Mouse (Mus musculus) limb, embryonic 14.5 days (tissue): ENCODE measurements around the gene Myo3b. TPM values are rescaled to one million over a fixed set of nuclear protein-coding genes. Genes with fewer than 3 reads are reported as not detected.

ENCODE experiments used
- ATAC-seq: fragments of 200-750 bp; cut with Nextera tagmentation; 2 replicates; pipeline ENCODE4 v1.8.0; 2017; ENCODE audit warnings: low read depth, moderate number of reproducible peaks, moderate TSS enrichment; ENCODE audit not compliant: low FRiP score
- DNase-seq: peaks from one replicate; pipeline ENCODE4 v3.0.0-alpha.2; 2015; ENCODE audit warnings: low spot score
- H3K27ac ChIP-seq: fragments of 300-500 bp; sonication (generic); replicated peaks from 2 replicates; pipeline ENCODE4 v1.5.1; 2014; ENCODE audit warnings: low read depth, mild to moderate bottlenecking, low read length, moderate library complexity, mixed read lengths
- H3K27me3 ChIP-seq: fragments of 300-500 bp; sonication (generic); 2 replicates; pipeline ENCODE4 v1.6.1; 2014; ENCODE audit warnings: low read length, mixed read lengths; ENCODE audit not compliant: control insufficient read depth, insufficient read depth
- H3K36me3 ChIP-seq: fragments of 300-500 bp; sonication (generic); 2 replicates; pipeline ENCODE4 v1.6.1; 2014; ENCODE audit warnings: mild to moderate bottlenecking, low read length, moderate library complexity, mixed read lengths; ENCODE audit not compliant: control insufficient read depth, insufficient read depth
- H3K4me1 ChIP-seq: fragments of 300-500 bp; sonication (generic); 2 replicates; pipeline ENCODE4 v1.6.1; 2014; ENCODE audit warnings: antibody characterized with exemption, low read length, mixed read lengths; ENCODE audit not compliant: control insufficient read depth, insufficient read depth
- H3K4me2 ChIP-seq: fragments of 300-500 bp; sonication (generic); replicated peaks from 2 replicates; pipeline ENCODE4 v1.6.1; 2014; ENCODE audit warnings: low read depth, mild to moderate bottlenecking, low read length, moderate library complexity; ENCODE audit not compliant: severe bottlenecking
- H3K4me3 ChIP-seq: fragments of 300-500 bp; sonication (generic); replicated peaks from 2 replicates; pipeline ENCODE4 v1.5.1; 2014; ENCODE audit warnings: low read length
- H3K9ac ChIP-seq: fragments of 300-500 bp; sonication (generic); 2 replicates; pipeline ENCODE4 v1.6.1; 2014; ENCODE audit warnings: mild to moderate bottlenecking, low read depth, low read length, moderate library complexity; ENCODE audit not compliant: severe bottlenecking
- H3K9me3 ChIP-seq: fragments of 300-500 bp; sonication (generic); 2 replicates; pipeline ENCODE4 v1.6.1; 2016; ENCODE audit warnings: low read length; ENCODE audit not compliant: control insufficient read depth
- POLR2A ChIP-seq: fragments of 200-500 bp; IDR thresholded peaks from 2 replicates; pipeline ENCODE4 v1.8.0; 2012; ENCODE audit warnings: inconsistent platforms, mild to moderate bottlenecking, moderate library complexity, borderline replicate concordance; ENCODE audit not compliant: insufficient read depth, insufficient read length; ENCODE audit errors: extremely low read depth
- WGBS: fragments of 180-500 bp; shearing (Covaris S2); extraction: QIAGEN DNeasy Blood & Tissue Kit; methylation state at CpG from one replicate; pipeline ENCODE4 v1.1.7; 2014; 5-methylcytosine and 5-hydroxymethylcytosine counted together
- polyA plus RNA-seq, 2 experiments: library from polyadenylated mRNA; depleted of rRNA in 1 of 2; stranded (reverse) in 1 of 2; unstranded in 1 of 2; fragments of >200 nt; fragmentation: Nextera tagmentation in 1 of 2; extraction: Ambion mirVana in 1 of 2; gene quantifications; 2 replicates each; pipeline versions ENCODE4 v1.2.1 to v1.2.3; 2012 to 2014

Myo3b gene
- polyA plus RNA-seq, 2 experiments, result 0.04 TPM; not detected in 1

DNA sequence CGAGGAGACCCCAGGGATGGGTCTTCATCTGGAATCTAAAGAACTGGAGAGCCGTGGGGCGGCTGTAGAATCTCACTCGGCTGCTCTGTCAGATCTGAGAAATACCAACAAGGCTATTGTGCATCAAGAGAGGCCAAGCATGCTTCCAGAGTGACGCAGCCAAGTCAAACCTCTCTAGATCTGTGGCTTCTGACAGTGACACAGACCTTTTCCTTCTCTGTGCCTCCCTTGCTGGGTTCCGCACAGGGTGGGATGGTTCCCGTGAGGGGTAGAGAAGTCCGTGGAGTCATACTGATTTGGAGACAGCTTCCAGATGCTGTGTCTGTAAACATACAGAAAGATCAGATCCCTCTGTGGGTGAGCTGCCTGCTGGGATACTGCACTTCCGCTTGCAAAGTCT, 298.9 kb downstream of the Myo3b start:
- no peak overlapping the region for H3K27ac ChIP-seq
- no peak overlapping the region for H3K4me3 ChIP-seq
- H3K9me3 ChIP-seq, result no peaks in the 10 kb centered on the region
- H3K4me2 ChIP-seq, result 0 out of 2 replicates have a peak overlapping the region, but pooled peaks have one; percentile 16
- H3K9ac ChIP-seq, result no peak overlapping the region
- H3K27me3 ChIP-seq, result no peaks in the 10 kb centered on the region; the same call in 1 of the 2 replicates
- WGBS, result 52% methylated on average over 9 of the region's 9 CpGs
- peaks cover 12% of the 10 kb centered on the region for H3K4me1 ChIP-seq
- DNase-seq, result no peak
- no peak for TF ChIP-seq POLR2A
- ATAC-seq, result no peak
- H3K36me3 ChIP-seq, result no peaks in the 10 kb centered on the region

DNA sequence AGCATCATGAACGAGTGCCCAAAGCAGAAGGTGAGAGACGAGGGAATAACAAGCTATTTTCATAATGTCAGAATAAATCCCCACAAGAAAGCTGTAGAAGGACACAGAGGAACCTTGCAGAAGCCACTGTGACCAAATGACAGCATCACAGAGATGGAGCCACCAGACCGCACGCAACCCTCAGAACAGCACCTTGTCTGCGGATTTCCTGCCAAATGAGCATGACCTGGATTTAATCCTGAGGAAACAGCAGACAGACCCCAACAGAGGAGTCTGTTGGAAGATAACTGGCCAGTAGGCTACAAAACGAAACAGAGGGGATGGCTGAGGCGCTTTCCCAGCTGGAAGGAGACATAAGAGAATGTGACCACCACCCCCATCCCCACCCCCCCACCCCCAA, 300.1 kb downstream of the Myo3b start:
- Histone ChIP-seq H3K4me1 (peaks cover 12% of the 10 kb centered on the region), H3K36me3 (no peaks in the 10 kb centered on the region), H3K4me2 (no peak overlapping the region), H3K4me3 (no peak overlapping the region), H3K9me3 (no peaks in the 10 kb centered on the region), H3K27ac (no peak overlapping the region), H3K9ac (no peak overlapping the region), H3K27me3 (no peaks in the 10 kb centered on the region; the same call in 1 of the 2 replicates)
- WGBS, result 77% methylated on average over 7 of the region's 7 CpGs
- no peak for ATAC-seq
- no peak for DNase-seq
- TF ChIP-seq POLR2A, result no peak

DNA sequence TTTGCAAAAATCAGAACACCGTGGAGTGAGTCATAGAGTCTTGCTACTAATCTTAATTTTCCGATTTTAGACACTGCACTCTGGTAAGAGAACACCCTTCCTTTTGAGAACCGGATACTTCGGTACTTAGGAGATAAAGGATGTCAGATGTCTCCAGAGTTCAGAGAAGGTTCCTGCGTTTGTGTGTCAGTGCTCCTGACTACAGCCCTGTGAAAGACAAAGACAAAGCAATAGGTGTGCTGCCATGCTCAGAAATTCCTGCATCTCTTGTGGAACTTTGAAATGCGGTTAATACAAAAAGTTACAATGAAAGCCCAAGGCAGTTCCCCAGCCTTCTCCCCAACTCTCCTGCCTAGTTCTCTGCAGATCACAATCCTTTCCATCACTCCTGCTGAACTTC, 300.6 kb downstream of the Myo3b start:
- no peak for DNase-seq
- TF ChIP-seq POLR2A, result no peak
- Histone ChIP-seq H3K4me3 (no peak overlapping the region), H3K4me1 (peaks cover 12% of the 10 kb centered on the region), H3K36me3 (no peaks in the 10 kb centered on the region), H3K9ac (no peak overlapping the region), H3K4me2 (no peak overlapping the region), H3K27me3 (no peaks in the 10 kb centered on the region; the same call in 1 of the 2 replicates), H3K27ac (no peak overlapping the region), H3K9me3 (no peaks in the 10 kb centered on the region)
- WGBS, result 75% methylated on average over 6 of the region's 6 CpGs
- no peak for ATAC-seq

DNA sequence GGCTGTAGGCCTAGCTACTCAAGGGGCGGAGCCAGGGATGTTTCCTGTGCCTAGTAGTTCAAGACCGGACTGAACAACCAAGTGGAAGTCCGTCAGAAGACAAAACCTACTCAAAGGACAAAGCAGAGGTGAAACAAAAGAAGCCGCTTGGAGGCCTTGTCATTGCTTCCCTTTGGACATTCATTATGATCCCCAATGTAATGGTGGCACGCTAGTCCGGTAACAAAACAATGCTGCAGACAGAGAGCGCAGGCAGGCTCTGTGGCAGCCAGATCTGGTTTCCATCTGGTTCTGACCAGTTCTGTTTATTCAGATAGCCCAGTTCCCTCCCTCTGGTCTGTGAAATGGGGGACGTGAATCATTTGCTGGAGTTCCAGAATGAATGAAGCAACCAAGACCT, 301.3 kb downstream of the Myo3b start:
- no peak for TF ChIP-seq POLR2A
- WGBS, result 87% methylated on average over 8 of the region's 8 CpGs
- Histone ChIP-seq H3K4me3 (no peak overlapping the region), H3K27me3 (no peaks in the 10 kb centered on the region; the same call in 1 of the 2 replicates), H3K4me2 (no peak overlapping the region), H3K27ac (no peak overlapping the region), H3K9ac (no peak overlapping the region), H3K36me3 (no peaks in the 10 kb centered on the region), H3K9me3 (no peaks in the 10 kb centered on the region), H3K4me1 (peaks cover 12% of the 10 kb centered on the region)
- no peak for DNase-seq
- ATAC-seq, result no peak

DNA sequence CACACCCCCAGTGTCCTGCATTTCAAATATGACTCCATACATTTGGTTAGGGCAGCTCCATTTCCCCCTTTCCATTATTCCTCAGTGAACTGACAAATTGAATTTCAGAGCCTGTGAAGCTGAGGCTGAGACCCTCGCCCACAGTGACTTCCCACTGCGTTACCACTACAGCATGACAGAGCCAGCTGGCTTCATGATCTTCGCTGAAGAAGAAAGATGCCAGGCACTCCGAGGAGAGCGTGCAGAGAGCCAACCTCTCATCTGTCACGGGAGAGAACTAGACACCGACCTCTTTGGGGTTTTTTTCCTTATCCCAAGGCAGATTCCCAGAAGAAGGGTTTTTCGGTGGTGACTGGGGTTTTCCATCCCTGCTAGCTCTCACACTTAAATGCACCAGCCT, 306.2 kb downstream of the Myo3b start:
- H3K36me3 ChIP-seq, result no peaks in the 10 kb centered on the region
- no peaks in the 10 kb centered on the region for H3K9me3 ChIP-seq
- no peak overlapping the region for H3K27ac ChIP-seq
- H3K4me1 ChIP-seq, result no peaks in the 10 kb centered on the region
- no peak for ATAC-seq
- no peak for DNase-seq
- no peak overlapping the region for H3K4me2 ChIP-seq
- H3K27me3 ChIP-seq, result no peaks in the 10 kb centered on the region
- no peak for TF ChIP-seq POLR2A
- no peak overlapping the region for H3K9ac ChIP-seq
- H3K4me3 ChIP-seq, result no peak overlapping the region
- WGBS, result 70% methylated on average over 8 of the region's 8 CpGs

DNA sequence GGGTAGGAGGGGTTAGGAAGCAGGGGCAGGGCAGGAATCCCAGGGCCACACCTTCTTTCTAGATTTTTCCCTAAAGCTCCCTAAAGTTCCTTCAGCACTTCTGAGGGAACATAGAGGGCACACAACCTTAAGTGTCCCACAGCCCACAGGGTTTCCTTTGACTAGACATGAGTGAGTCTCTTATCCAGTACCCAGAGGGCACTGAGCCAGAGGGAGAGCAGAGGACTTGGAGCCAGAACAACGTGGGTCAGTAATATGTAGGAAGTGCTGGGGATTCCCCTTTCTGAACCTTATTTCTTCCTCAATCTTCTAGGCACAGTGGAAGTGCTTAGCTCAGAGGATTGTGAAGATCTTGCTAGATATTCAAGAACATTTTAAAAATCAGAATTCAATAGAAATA, 308.6 kb downstream of the Myo3b start:
- no peak for ATAC-seq

More for the DNA sequence above, 308.6 kb downstream of the Myo3b start:
- Histone ChIP-seq H3K27ac (no peak overlapping the region), H3K4me1 (no peaks in the 10 kb centered on the region), H3K9ac (no peak overlapping the region), H3K4me3 (no peak overlapping the region), H3K4me2 (no peak overlapping the region), H3K27me3 (no peaks in the 10 kb centered on the region), H3K36me3 (no peaks in the 10 kb centered on the region), H3K9me3 (no peaks in the 10 kb centered on the region)
- 33% methylated on average over 1 of the region's 1 CpGs for WGBS
- no peak for TF ChIP-seq POLR2A
- DNase-seq, result no peak
